Comparison of ENCODE assay signal across 19 mouse cellular contexts in the genomic region with DNA sequence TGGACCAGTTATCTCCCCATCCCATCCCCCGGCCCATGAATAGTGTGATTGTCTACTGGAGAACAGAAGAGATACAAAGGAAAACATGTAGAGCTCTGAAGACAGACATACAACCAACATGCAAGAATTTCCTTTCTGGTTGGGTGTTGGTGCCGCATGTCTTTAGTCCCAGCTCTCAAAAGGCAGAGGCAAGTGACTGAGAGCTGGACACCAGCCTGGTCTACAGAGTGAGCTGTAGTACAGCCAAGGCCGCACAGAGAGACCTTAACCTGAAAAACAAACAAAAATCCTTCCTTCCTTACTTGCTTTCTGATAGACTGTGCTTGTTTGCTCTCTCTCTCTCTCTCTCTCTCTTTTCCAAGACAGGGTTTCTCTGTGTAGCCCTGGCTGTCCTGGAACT. TPM values are rescaled to one million over a fixed set of nuclear protein-coding genes. Genes with fewer than 3 reads are reported as not detected.
"Had no signal": no experiment of that assay in that cellular context is flagged by ENCODE, and none has a peak within 500 bp of the region (broad histone marks: within the 10 kb centered on the region; RNA-seq: fewer than 3 reads in every experiment).

No protein-coding gene starts in this region.

- DNase-seq: cerebellum, adult 9-10 months; cerebellum, adult 9-11 months; cerebellum, postnatal 10 days; cerebellum, postnatal 14 days; cerebellum, postnatal 25 days; cerebellum, postnatal 36 days; embryo, embryonic 11 days; forebrain, postnatal 0 days; gastrocnemius, adult 2 months; gastrocnemius, postnatal 10 days; gastrocnemius, postnatal 14 days; gastrocnemius, postnatal 25 days; gastrocnemius, postnatal 36 days; heart, adult 18-20 months; heart, adult 2 months had no signal

RNA-seq across cellular contexts. Expression of a gene that starts 32.5 kb away (rescaled TPM):
- total RNA-seq: common myeloid progenitor, adult 5-6 weeks; granulocyte monocyte progenitor cell, adult 5-6 weeks had no signal
- polyA plus RNA-seq: embryonic facial prominence, embryonic 11.5 days; erythroblast, embryonic 14.5 days had no signal
